Mouse (Mus musculus) ovary, postnatal 10 days (tissue): ENCODE results near the gene Sema4d.

ENCODE experiments used
- DNase-seq: peaks from one replicate; pipeline ENCODE4 v3.0.0; 2022; ENCODE audit warnings: low spot score

Gene Sema4d

DNA sequence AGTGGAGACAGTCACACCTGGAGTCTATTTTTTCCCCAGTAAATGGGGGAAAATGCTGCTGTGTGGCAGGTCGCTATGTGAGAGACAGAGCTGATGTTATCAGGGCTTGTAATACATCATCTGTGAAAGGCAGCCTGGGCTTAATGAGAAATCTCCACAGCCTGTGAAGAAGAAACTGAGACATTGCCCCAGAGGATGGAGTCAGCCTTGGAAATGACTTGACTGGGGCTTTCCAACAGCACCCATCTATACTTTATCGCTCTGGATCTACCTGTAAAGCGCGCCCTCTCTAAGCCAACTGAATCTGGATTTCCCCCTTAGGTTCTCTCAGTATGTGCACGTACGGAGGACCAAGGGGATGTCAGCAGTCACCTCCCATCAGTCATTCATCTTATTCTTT, 21.1 kb upstream of the Sema4d start:
- no peak for DNase-seq

DNA sequence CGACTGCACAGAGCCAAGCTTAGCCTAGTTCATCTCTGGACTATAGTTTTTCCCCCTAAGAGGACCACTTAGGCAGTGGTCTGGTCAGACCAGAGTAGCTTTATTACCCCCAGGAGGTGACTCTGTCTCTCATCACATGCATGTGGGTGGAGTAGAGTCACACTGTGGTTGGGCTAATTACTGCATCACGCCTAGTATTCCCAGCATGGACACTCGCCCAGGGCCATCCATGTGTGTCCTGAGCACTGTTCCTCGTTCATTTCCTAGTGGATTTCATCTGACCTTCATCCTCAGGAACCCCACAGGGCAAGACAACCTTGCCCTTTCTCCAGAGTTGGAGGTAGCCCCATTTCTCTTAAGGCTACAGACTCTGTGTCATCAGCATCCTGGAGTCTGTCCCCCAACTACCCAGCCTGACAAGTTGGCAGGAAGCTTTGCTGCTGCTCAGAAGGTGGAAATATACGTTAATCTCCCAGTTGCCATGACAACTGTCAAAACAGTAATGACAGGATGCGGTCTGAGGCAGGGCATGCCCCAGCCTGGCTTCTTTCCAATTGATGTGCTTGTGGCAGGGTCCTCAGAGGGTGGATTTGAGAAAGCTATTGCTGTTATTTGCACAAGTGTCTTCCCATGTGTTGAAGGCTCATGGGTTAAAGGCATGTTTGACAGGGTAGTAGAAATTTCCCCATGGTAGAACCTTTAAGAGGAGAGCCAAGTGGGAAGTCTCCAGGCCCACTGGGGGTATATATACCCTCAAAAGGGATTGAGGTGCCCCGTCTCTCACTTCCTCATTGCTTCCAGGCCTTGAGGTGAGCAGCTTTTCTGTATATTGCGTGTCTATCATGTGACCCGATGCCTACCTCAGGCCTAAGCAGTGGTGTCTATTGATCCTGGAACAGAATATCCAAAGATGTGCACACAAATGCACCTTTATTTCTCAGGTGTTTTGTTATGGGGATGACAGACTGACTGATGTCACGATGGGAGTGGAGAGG, 20.4 kb upstream of the Sema4d start:
- no peak for DNase-seq

DNA sequence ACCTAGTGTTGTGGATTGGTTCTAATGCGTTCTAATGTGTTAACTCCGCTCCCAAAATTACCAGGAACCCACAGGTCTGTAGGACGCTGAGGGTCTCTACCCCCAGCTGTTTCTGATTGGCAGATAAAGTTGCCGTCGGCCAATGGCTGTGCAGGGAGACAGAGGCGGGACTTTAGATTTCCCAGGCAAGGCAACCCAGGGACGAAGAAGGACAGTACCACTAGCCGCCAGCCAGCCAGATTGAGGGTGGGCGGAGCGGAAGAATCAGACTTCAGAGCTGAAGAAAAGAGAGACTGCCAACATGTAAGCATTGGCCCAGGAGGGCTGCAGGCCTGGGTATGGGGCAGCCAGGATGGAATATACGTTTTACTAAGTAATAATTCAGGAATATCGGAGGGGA, 14.6 kb upstream of the Sema4d start:
- no peak for DNase-seq

DNA sequence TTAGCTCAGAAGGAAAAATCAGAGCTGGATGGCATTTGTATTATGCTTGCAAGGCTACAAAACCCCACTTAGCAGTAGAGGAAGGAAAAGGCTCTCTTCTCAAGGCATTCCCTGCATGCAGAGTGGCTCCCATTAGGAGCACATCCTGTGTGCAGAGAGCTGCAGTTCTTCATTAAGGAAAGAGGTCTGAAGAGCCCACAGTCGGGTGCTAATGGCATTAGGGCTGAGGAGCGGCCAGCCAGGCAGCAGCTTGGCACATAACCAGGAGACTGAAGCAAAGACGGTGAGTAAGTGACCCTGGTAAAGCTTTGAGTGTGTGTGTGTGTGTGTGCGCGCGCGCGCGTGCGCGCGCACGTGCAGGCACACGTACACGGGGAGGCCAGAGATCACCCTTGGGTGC, 12.7 kb upstream of the Sema4d start:
- no peak for DNase-seq

DNA sequence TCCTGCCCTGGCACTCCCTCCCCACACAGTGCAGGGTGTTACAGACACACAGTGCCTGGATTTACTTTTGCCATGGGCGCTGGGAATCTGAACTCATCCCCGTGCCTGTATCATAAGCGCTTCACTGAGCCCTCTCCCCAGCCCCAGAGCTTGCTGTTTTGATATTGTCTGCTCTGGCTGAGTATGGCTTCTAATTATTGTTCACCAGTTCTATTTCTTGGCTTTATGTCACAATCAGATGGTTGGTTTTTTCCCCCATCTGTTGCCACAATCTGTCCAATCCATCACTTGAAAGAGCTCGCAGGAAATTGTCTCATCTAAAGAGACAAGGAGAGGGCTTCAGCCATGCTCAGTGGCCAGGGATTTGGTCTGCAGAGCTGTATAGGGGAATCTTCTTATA, 12.1 kb upstream of the Sema4d start:
- DNase-seq: no peak

DNA sequence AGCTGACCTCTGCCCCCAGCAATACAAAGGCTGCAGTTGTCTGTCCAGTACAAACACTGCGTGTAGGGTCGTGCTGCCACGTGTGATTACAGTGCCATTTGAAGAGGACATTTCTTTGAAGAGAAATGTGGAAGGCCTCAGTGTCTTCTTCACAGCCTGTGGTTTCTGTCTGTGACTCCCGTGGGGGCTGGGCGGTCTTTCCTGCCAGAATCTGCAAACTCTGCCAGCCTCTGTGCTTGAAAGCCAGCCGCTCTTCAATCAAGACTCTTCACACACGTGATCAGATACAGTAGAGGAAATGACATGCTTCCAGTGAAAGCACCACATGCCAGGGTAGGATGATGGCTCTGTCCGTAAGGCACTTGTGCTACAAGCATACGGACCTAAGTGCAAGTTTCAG, 7.4 kb upstream of the Sema4d start:
- no peak for DNase-seq

DNA sequence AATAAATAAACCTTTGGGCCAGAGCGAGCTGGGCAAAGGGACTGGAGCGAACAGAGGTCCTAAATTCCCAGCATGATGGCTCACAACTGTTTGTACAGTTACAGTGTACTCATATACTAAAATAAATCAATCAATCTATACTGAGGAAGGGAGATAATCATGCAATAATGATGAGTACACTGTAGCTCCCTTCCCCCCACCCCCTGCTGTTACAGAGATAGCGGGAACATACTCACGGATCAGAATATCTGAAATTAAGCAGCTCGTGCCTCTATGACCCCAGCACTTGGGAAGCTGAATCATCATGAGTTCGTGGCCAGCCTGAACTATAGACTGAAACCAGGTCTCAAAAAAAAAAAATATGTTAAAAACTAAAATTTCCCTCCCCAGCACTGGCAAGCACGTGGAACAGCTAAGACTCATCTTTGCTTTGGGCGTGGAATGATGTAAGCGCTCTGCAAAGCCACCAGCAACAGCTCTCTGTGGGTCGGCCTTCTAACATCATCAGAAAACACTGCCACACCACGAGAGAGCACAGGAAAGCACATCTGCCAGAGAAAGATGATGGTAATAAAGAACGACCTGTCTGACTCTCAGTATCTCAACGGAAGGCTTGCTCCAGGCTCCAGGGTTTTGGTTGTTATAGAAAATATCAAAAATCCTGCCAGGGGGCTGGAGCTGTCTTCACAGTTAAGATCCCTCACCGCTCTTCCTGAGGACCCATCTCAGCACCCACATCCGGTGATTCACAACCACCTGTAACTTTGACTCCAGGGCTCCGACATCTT, 6.4 kb upstream of the Sema4d start:
- no peak for DNase-seq

DNA sequence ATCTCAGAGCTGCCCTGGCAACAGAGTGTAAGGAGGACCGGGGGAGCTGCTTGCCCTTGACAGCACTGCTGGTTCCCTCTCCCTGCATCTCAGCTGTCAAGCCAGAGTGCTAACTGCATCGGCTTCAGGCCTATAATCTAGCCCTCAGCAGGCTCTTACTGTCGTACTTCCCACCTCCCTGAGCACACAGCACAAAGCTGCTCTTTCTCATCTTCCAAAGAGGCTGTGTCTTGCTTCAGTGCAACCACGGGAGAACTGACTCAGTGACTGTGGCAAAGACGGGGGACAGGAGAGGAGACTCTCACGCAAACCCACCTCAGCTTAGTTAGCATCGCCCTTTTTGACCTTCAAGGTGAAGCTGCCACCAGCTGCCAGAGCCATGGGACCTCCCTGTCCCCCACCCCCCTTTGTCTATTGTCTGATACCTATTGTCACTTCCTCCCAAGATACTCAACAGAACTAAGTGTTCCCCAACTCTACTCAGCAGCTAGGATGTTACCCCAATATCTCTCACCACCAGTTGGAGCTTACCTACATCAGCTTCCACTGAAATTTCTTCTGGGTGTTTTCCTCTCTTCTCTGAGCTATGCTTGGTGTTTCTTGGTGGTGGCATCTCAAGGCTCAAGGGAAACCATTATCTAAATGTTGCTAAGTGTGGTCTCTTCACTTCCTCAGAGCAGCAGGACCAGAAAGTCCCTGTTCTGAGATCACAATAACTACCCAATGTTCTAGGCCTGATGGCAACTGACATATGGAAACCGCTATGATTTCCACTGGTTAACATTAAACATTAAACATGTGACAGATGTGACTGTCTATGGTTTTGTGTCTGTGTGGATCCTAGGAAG, 4.6 kb upstream of the Sema4d start:
- no peak for DNase-seq

DNA sequence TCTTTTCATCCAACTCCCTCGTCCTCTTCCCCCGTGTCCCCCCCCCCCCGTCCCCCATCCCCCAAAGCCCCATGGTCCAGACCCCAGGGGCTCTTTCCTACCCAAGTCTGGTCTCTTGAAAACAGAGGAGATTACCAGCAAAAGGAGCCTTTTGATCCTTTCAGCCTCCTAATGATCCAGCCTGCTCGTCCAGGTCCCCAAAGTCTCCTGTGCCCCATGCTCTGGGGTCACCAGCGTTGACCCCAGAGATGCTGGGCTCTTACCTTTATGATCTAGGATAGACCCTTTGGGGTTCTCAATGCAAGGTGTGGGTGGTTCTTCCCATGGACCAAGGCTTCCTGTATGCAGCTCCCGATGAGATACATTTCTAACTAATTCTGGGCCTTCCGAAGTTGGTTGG, 401 bp upstream of the Sema4d start:
- DNase-seq: no peak

DNA sequence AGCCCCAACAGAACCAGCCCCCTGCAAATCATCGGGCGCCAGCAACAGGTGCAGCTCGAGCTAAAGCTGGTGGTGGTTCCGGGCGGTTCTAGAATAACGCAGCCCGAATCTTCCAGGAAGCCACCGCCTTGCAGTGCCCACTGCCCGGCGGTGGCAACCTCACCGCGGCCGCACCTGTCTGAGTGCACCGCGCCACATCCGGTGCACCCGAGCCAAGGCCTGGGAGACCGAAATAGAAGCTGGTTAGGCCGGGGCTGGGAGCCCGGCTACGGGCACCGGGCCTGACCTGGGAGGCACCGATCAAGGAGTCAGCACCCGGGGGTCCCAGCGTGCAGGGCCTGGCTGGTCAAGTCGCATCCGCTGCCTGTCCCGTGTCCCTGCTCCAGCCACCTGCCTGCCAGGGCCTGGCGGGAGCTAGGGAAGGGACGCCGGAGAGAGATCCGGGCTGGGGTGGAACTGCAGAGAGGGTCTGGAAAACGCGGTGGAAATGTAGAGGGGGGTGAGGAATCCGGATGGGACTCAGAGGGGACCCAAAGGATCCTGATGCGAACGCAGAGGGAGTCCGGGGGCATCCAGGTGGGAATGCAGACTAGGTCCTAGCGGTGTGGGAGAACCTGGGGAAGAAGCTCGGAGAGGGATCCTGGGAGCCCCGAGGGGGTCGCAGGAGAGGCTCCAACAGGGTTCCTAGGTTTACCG, 670 bp downstream of the Sema4d start:
- peak; percentile 21 for DNase-seq

DNA sequence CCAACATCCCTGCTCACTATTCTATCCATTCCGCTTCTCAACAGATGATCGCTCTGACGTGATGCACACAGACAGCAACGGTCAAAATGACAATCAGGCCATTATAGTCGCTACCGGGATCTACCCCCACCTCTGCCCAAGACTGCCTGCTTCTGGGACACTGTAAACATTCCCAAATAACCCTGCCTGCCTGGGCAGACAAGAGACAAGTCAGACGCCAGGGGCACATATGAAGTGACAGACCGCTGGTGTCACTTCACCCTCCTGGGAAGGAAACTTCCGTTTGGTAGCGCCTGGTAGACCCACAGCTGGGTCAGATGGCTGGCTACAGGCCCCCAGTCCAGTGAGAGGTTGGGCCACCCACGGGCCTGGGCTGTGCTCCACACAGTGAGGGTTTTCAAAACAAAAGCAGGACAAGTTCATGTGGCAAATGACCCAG, 1.4 kb downstream of the Sema4d start:
- no peak for DNase-seq

DNA sequence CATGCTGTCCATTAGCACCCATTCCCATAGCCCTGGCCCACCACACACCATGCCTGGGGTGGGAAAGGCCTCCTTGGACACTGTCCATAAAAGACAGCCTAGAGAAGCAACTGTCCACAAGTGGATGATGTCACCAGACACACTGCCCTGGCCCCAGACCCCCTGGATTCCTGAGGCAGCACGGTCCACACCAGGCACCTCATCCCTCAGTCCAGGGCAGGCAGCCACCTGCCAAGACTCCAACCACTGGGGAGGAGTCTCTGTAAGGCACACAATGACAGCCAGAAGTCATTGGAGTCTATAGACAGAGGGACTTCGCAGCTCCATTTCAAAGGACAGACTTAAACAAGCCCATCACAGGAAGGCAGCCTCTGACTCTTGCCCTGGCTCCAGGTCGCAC, 1.9 kb downstream of the Sema4d start:
- no peak for DNase-seq

DNA sequence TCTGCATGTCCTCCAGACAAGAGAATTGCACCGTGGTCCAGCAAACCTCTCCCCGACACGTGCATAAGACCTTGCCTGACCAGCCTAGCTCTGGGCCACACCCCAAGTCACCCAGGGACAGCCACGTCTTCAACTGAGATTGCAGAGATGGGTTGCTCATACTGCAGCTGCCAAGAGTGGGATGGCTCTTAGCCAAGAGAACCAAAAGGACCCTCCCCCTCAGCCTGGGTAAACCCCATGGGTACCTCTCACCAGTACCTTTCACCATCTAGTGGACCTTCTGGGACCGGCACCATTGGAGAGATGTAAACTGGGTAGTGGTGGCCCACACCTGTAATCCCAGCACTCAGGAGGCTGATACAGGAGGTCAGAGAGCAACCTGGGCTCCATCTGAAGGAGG, 2.8 kb downstream of the Sema4d start:
- DNase-seq: no peak

DNA sequence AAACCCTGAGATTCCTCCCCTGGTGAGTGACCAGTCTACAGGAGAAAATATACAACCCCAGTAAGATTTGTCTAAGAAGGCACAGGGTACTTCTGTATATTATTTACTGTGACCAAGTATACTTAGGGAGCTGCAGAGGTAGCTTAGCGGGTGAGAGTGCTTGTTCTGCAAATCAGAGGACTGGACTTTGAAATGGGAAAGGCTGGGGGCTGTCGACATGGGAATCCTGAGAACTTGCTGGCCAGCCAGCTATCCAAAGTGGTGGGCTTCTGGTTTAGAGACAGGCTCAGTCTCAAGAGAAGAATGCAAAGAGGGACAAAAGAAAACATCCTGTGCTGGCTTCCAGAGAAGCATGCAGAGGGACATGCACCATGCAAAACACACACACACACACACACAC, 5.7 kb downstream of the Sema4d start:
- no peak for DNase-seq

DNA sequence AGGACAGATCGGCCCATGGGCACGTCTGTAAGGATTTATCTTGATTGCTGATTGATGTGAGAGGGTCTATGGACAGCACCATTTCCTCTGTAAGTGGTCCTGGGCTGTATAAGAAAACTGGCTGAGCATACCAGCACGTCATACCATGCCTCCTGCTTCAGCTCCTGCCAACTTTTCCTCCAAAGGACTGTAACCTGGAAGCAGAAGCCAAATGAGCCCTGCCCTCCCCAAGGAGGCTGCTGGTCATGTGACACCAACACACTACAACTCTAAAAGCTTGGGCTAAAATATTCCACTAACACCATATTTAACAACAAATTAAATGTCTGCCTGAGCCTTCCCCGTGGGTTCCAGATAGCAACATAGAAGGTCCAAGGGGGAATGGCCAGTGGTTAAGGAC, 6.9 kb downstream of the Sema4d start:
- no peak for DNase-seq

DNA sequence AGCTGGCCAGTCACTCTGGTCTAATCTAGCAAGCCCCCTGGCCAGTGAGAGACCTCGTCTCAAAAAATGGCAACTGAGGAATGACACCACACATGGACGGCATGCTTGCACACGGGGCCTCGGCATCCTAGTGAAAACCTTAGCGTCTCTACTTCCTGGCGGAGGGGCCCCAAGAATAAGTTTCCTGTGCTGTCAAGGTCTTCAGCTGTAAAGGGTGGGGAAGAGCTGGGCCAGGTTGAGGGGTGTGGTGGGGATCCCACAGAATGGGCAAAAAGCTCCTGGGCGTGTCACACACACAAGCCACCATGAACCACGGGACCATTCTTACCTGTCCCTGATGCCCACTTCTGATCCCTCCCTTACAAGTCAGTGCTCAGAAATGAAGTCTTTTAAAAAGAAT, 9.1 kb downstream of the Sema4d start:
- no peak for DNase-seq

DNA sequence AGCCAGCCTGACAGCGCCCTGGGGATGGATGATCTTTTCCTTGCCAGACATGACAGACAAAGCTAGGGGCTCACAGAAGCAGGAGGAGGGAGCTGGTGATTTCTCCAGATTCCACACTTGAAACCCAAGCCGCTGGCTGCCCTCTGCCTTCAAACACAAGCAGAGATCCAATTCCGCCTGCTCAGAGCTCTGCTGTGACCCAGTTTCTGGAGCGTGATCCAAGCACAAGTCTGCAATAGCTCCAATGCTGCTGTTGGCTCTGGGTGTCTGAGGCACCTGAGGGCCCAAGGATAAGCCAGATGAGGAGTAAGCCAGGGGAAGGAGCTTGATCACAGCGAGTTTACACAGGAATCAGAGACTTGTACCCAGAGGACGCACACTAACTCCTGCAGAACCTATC, 9.7 kb downstream of the Sema4d start:
- no peak for DNase-seq

DNA sequence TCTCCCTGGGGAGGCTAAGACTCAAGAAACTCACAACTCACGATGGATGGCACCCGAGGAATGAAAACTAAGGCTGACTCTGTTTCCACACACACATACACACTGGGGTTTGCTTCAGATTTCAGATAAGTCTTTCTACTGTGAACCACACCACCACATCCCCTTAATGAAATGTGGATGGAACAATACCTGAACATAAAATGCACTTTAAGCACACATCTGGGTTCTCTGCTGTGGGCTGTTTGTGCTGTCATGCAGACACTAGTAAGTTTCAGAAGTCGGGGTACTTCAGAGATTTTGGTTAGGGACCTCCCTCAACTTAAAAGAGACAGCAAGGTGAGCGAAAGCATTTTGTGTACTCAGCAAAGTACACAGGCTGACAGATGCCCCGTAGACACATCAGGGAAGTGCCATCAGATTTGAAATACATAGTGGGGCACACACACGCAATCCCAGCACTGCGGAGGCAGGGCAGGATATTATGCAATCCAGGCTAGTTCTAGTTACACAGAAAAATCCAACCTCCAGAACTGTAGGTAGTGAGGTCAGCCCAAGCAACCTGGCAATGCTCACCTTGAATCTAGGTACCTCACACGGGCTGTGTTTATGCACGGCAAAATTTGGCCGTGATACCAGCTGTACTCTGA, 12.9 kb downstream of the Sema4d start:
- no peak for DNase-seq

DNA sequence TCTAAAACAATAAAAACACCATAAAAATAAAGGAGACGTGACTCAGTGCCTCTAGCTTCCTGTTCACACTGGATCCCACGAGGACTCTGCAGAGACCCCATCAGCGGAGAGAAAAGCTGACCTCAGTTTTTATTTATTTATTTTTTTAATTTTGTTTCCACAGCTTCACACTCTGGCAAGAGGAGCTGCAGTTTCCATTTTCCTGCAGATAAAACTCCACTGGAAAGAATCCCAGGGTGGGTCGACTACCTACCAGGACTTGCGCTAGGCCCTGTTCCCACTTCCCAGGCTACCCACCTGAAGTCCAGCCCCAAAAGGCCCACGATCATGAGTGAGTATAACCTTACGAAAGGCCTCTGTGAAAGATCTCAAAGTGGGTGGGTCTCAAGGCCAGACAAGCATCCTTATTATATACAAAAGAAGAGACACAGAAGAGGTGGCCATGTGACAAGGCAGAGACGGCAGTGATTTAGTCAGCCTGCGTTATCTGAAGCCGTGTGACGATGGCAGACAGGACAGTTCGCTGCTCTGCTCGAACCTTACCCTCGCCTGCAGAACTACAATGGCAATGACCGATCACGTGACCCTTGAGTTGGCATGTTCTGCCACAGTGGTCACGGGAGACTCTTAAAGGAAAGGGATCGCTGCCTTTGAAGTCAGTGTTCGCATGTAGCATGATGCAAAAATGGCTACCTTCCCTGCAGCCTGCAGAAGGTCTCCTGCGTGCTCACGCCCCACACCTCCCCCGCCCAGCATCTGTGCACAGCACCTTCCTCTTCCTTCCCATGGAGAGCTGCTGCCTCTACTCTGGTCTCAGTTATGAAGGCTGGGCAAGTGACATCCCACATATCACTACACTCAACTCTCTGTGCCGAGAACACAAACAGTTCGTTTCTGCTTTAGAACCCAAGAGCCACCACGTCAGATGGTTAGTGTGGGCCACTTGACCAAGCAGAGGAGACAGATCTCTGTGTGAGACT, 14.3 kb downstream of the Sema4d start:
- DNase-seq: no peak
